Mouse (Mus musculus): Measurements from ENCODE around the gene Cklf.

- TF ChIP-seq CTCF (conservative IDR thresholded peaks at IDR 0.05; ENCODE audit: low read length) (no peak), POU5F1 (IDR thresholded peaks at IDR 0.05; ENCODE audit: borderline replicate concordance, low read length) (no peak), NANOG (IDR thresholded peaks at IDR 0.05; ENCODE audit: borderline replicate concordance, low read length) (no peak)
Measured at GRCm38 (mm10) chr8:104250439-104251367, at the start of gene Cklf.

All from E14TG2a.4 (cell line).